Mouse (Mus musculus): ENCODE results near the gene 1700088E04Rik. TPM values are rescaled to one million over a fixed set of nuclear protein-coding genes. Genes with fewer than 3 reads are reported as not detected.

1700088E04Rik gene
- polyA plus RNA-seq (2014; fragmentation: Nextera tagmentation; extraction: Ambion mirVana) = 13.5 and 15.0 TPM in 2 replicates

DNA sequence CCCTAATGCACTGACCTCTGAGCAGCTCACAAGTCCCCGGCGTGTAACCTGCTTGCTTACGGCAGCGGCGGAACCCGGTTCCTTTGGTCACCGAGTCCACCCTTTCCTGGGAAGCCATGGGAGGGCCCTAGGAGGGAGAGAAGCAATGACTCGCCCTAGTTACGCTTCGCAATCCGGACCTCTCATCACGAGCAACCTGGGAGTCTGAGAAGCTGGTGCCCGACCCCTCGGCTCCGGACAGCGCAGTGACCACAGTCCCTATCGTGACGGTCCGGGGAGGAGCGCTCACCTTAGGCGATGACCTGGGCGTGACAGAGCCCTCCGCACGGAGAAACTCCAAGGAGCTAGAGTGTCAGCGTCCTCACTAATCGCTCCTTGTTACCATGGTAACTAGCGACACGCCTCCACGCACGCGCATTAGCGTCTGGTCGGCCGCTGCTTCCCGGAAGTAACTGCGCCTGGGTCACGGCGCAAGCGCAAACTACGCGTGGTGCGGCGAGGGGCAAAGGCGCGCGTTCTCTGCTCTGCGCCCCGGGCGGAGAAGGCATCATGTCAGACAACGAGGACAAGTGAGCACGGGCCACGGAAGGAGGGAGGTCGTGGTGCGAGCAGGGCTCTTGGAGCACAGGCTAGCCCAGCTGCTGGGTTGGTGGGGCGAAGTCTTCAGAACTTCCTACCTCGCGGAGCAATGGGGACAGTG, at the start of gene 1700088E04Rik, which contains the start of gene Polr2f:
Gene 1700088E04Rik, minus strand, starts transcription at position 388 of the 700 bp plus-strand sequence.
Gene Polr2f, plus strand, starts transcription at position 144 of the 700 bp plus-strand sequence.
- Histone ChIP-seq H3K9ac (ENCODE audit: low read depth, low read length) (peak within 1 kb of the TSS; percentile 67), H3K4me2 (replicated peaks; ENCODE audit: low read depth, low read length) (peak within 1 kb of the TSS; percentile 67), H3K27me3 (ENCODE audit: control insufficient read depth, insufficient read depth, low read length) (no peaks in the 10 kb centered on the region), H3K4me3 (ENCODE audit: low read depth, low read length) (peak within 1 kb of the TSS; percentile 77), H3K27ac (ENCODE audit: low read depth, low read length) (no peak within 1 kb of the TSS), H3K9me3 (ENCODE audit: control insufficient read depth, low read length) (no peaks in the 10 kb centered on the region), H3K4me1 (replicated peaks; ENCODE audit: control insufficient read depth, insufficient read depth, low read length) (0 out of 2 replicates have a peak, but pooled peaks cover 2% of the 10 kb centered on the region), H3K36me3 (ENCODE audit: control insufficient read depth, insufficient read depth, low read length) (0 out of 2 replicates have a peak, but pooled peaks cover 3% of the 10 kb centered on the region)
- WGBS = under 1% methylated on average over 57 of the region's 57 CpGs
- peak; percentile 99 for DNase-seq (ENCODE audit: low spot score)
- peak; percentile 89 for ATAC-seq (ENCODE audit: low FRiP score)

DNA sequence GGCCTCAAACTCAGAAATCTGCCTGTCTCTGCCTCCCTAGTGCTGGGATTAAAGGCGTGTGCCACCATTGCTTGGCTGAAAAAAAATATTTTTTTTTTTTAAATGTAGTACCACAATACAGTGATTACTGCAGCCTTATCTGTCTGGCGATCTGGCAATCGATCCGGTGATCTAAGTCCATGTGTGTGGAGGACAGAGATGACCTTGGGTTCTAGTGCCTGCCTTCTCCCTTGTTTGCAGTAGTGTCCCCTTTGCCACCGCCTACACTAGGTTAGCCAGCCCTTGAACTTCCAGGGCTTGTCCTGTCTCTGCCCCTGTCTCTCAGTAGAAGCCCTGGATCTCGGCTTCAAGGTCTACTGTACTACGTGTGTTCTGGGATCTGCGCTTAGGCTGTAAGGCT, 46.8 kb upstream of the 1700088E04Rik start:
- Histone ChIP-seq H3K9ac (ENCODE audit: low read depth, low read length) (no peak overlapping the region), H3K9me3 (ENCODE audit: control insufficient read depth, low read length) (no peaks in the 10 kb centered on the region), H3K4me2 (replicated peaks; ENCODE audit: low read depth, low read length) (no peak overlapping the region), H3K36me3 (ENCODE audit: control insufficient read depth, insufficient read depth, low read length) (no peaks in the 10 kb centered on the region), H3K27ac (ENCODE audit: low read depth, low read length) (no peak overlapping the region), H3K27me3 (ENCODE audit: control insufficient read depth, insufficient read depth, low read length) (no peaks in the 10 kb centered on the region), H3K4me1 (replicated peaks; ENCODE audit: control insufficient read depth, insufficient read depth, low read length) (no peaks in the 10 kb centered on the region), H3K4me3 (ENCODE audit: low read depth, low read length) (no peak overlapping the region)
- 95% methylated on average over 8 of the region's 8 CpGs for WGBS
- ATAC-seq (ENCODE audit: low FRiP score) (no peak), DNase-seq (ENCODE audit: low spot score) (no peak)

DNA sequence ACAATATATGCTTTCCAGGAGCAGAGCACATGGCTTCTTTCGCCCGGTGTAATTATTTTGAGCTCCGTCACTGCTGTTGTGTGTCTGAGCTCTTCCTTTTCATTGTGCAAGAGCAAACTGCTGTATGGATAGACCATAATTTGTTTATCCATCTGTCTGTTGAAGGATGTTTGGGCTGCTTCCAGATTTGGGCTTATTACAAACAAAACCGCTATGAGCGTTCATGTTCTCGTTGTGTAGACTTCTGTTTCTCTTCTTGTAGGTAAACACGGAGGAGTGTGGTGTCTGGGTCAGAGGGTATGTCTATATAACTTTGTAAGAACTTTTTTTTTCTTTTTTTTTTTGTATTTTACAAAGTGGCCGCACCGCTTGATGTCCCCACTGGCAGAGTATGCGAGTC, 44.2 kb upstream of the 1700088E04Rik start:
- Histone ChIP-seq H3K4me1 (replicated peaks; ENCODE audit: control insufficient read depth, insufficient read depth, low read length) (no peaks in the 10 kb centered on the region), H3K27me3 (ENCODE audit: control insufficient read depth, insufficient read depth, low read length) (no peaks in the 10 kb centered on the region), H3K9me3 (ENCODE audit: control insufficient read depth, low read length) (no peaks in the 10 kb centered on the region), H3K27ac (ENCODE audit: low read depth, low read length) (no peak overlapping the region), H3K9ac (ENCODE audit: low read depth, low read length) (no peak overlapping the region), H3K36me3 (ENCODE audit: control insufficient read depth, insufficient read depth, low read length) (no peaks in the 10 kb centered on the region), H3K4me2 (replicated peaks; ENCODE audit: low read depth, low read length) (no peak overlapping the region), H3K4me3 (ENCODE audit: low read depth, low read length) (no peak overlapping the region)
- DNase-seq (ENCODE audit: low spot score) (no peak), ATAC-seq (ENCODE audit: low FRiP score) (no peak)
- WGBS = 90% methylated on average over 10 of the region's 10 CpGs

DNA sequence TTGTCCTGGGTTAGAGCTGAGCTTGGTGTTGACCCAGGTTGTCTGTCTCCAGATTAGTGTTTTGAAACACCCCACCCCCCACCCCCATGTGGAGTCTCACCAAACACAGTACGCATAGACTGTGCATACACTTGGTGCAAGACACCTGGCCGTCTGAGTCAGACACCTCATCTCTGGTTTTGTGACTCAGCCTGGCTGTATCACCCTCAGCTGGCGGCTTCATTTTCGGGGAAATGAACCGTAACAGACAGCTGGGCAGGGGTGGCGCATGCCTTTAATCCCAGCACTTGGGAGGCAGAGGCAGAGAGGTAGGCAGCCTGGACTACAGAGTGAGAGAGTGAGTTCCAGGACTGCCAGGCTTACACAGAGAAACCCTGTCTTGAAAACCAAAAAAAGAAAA, 35.9 kb upstream of the 1700088E04Rik start:
- DNase-seq (ENCODE audit: low spot score) = no peak
- Histone ChIP-seq H3K9me3 (ENCODE audit: control insufficient read depth, low read length) (no peaks in the 10 kb centered on the region), H3K9ac (ENCODE audit: low read depth, low read length) (no peak overlapping the region), H3K4me3 (ENCODE audit: low read depth, low read length) (no peak overlapping the region), H3K4me2 (replicated peaks; ENCODE audit: low read depth, low read length) (no peak overlapping the region), H3K4me1 (replicated peaks; ENCODE audit: control insufficient read depth, insufficient read depth, low read length) (no peaks in the 10 kb centered on the region), H3K27me3 (ENCODE audit: control insufficient read depth, insufficient read depth, low read length) (no peaks in the 10 kb centered on the region), H3K27ac (ENCODE audit: low read depth, low read length) (no peak overlapping the region), H3K36me3 (ENCODE audit: control insufficient read depth, insufficient read depth, low read length) (no peaks in the 10 kb centered on the region)
- WGBS = 59% methylated on average over 6 of the region's 6 CpGs
- ATAC-seq (ENCODE audit: low FRiP score) = no peak

DNA sequence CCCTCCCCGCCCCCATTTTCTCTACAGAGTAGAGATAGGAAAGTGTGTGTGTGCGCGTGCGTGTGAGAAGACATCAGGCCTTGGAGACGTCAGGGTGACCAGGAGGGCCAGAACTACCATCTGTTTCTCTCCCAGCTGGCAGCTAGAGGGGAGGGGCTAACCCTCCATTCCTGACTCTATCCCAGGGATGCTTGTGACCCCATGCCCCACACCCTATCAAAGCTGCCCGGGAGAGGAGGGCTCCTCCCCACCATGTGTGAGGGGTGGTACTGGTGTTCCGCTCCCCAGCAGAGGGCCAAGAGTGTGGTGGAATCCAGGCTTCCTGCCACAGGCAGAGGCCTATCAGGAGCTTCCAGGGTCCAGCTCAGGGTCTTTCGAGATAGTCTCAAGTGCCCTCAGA, 25.7 kb upstream of the 1700088E04Rik start:
- peaks cover 38% of the 10 kb centered on the region for H3K27me3 ChIP-seq (ENCODE audit: control insufficient read depth, insufficient read depth, low read length)
- WGBS = 43% methylated on average over 8 of the region's 8 CpGs
- peak; percentile 68; the same call in 1 of the 2 replicates for ATAC-seq (ENCODE audit: low FRiP score)
- H3K9ac ChIP-seq (ENCODE audit: low read depth, low read length) = no peak overlapping the region
- DNase-seq (ENCODE audit: low spot score) = peak; percentile 41
- H3K4me2 ChIP-seq (replicated peaks; ENCODE audit: low read depth, low read length) = no peak overlapping the region
- peaks cover 6% of the 10 kb centered on the region for H3K4me1 ChIP-seq (replicated peaks; ENCODE audit: control insufficient read depth, insufficient read depth, low read length)
- no peak overlapping the region for H3K4me3 ChIP-seq (ENCODE audit: low read depth, low read length)
- H3K36me3 ChIP-seq (ENCODE audit: control insufficient read depth, insufficient read depth, low read length) = no peaks in the 10 kb centered on the region
- H3K9me3 ChIP-seq (ENCODE audit: control insufficient read depth, low read length) = no peaks in the 10 kb centered on the region
- no peak overlapping the region for H3K27ac ChIP-seq (ENCODE audit: low read depth, low read length)

DNA sequence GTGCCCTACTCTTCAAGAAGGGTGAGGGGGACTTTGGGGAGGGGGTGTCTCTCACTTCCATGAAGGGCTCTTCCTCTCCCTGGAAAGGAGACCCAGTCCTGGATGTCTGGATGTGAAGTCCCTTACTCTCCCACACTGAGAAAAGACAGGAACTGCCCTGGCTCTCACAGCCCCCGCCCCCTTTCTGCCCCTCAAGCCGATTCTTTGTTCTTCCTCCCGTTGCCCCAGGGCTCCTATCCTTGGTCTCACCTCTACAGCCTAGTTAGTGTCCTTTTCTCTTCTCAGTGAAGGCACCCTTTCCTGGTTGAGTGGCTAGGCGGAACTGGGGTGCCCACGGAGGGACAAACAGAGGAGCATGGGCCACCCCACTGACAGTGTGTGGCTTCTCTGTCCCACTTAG, 24.1 kb upstream of the 1700088E04Rik start, which contains the start of gene Sox10:
Gene Sox10, minus strand, starts transcription at position 101 of the 400 bp plus-strand sequence.
- Histone ChIP-seq H3K27ac (ENCODE audit: low read depth, low read length) (peak within 1 kb of the TSS; percentile 67), H3K27me3 (ENCODE audit: control insufficient read depth, insufficient read depth, low read length) (peaks cover 42% of the 10 kb centered on the region)

DNA sequence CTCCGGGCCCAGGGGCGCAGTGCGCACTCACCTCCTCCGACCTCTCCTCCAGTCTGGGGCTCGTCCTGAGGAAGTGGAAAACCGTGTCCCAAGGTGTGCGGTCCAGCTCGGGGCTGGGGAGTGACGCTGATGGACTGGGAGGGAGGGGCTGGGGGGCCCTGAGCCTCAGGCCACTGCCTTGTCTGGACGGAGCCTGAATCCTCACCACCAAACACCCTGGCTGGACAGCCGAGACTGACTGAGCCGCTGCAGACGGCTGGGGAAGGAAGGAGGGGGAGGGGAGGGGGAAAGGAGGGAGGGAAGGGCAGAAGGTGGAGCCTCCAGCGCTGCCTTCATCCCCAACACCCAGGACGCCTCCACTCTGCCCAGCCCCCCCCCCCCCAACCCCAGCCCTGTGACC, 23.2 kb upstream of the 1700088E04Rik start:
- DNase-seq (ENCODE audit: low spot score) (peak; percentile 41), ATAC-seq (ENCODE audit: low FRiP score) (no peak)
- no peaks in the 10 kb centered on the region for H3K9me3 ChIP-seq (ENCODE audit: control insufficient read depth, low read length)
- no peak overlapping the region for H3K27ac ChIP-seq (ENCODE audit: low read depth, low read length)
- no peak overlapping the region for H3K9ac ChIP-seq (ENCODE audit: low read depth, low read length)
- H3K27me3 ChIP-seq (ENCODE audit: control insufficient read depth, insufficient read depth, low read length) = peaks cover 42% of the 10 kb centered on the region
- H3K4me3 ChIP-seq (ENCODE audit: low read depth, low read length) = no peak overlapping the region
- peaks cover 6% of the 10 kb centered on the region for H3K4me1 ChIP-seq (replicated peaks; ENCODE audit: control insufficient read depth, insufficient read depth, low read length)
- WGBS = 4% methylated on average over 11 of the region's 15 CpGs
- H3K36me3 ChIP-seq (ENCODE audit: control insufficient read depth, insufficient read depth, low read length) = no peaks in the 10 kb centered on the region
- no peak overlapping the region for H3K4me2 ChIP-seq (replicated peaks; ENCODE audit: low read depth, low read length)

More for the DNA sequence above, 24.1 kb upstream of the 1700088E04Rik start, which contains the start of gene Sox10:
- DNase-seq (ENCODE audit: low spot score) = no peak
- ATAC-seq (ENCODE audit: low FRiP score) = no peak
- Histone ChIP-seq H3K4me1 (replicated peaks; ENCODE audit: control insufficient read depth, insufficient read depth, low read length) (peaks cover 6% of the 10 kb centered on the region), H3K36me3 (ENCODE audit: control insufficient read depth, insufficient read depth, low read length) (no peaks in the 10 kb centered on the region), H3K4me3 (ENCODE audit: low read depth, low read length) (no peak within 1 kb of the TSS), H3K4me2 (replicated peaks; ENCODE audit: low read depth, low read length) (no peak within 1 kb of the TSS; the same call in 1 of the 2 replicates), H3K9me3 (ENCODE audit: control insufficient read depth, low read length) (no peaks in the 10 kb centered on the region), H3K9ac (ENCODE audit: low read depth, low read length) (0 out of 2 replicates have a peak within 1 kb of the TSS, but pooled peaks have one; percentile 11)
- WGBS = 36% methylated on average over 5 of the region's 5 CpGs

DNA sequence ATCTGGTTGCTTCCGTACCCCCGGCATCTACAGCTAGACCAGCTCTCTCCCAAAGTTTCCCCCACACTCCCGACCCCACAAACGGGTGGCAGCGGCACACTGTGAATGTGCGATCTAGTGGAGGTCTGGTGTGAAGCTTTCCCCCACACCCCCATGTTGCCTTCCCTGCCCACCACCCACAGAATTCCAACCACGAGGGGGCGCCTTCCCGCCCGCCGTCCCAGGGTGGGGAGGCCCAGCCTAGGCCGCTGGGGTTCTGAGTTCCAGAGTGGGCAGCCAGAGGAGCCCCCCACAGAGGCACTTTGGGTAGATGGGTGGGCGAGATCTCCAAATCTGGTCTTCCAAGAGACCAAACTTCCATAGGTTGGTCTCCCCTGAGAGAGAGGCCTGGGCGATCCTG, 21.8 kb upstream of the 1700088E04Rik start:
- Histone ChIP-seq H3K9ac (ENCODE audit: low read depth, low read length) (0 out of 2 replicates have a peak overlapping the region, but pooled peaks have one; percentile 24), H3K27me3 (ENCODE audit: control insufficient read depth, insufficient read depth, low read length) (peaks cover 42% of the 10 kb centered on the region), H3K36me3 (ENCODE audit: control insufficient read depth, insufficient read depth, low read length) (no peaks in the 10 kb centered on the region), H3K9me3 (ENCODE audit: control insufficient read depth, low read length) (no peaks in the 10 kb centered on the region), H3K4me3 (ENCODE audit: low read depth, low read length) (peak overlapping the region; percentile 23), H3K27ac (ENCODE audit: low read depth, low read length) (no peak overlapping the region), H3K4me2 (replicated peaks; ENCODE audit: low read depth, low read length) (no peak overlapping the region; the same call in 1 of the 2 replicates), H3K4me1 (replicated peaks; ENCODE audit: control insufficient read depth, insufficient read depth, low read length) (peaks cover 6% of the 10 kb centered on the region)
- WGBS = 41% methylated on average over 14 of the region's 14 CpGs
- no peak for ATAC-seq (ENCODE audit: low FRiP score)
- no peak for DNase-seq (ENCODE audit: low spot score)

DNA sequence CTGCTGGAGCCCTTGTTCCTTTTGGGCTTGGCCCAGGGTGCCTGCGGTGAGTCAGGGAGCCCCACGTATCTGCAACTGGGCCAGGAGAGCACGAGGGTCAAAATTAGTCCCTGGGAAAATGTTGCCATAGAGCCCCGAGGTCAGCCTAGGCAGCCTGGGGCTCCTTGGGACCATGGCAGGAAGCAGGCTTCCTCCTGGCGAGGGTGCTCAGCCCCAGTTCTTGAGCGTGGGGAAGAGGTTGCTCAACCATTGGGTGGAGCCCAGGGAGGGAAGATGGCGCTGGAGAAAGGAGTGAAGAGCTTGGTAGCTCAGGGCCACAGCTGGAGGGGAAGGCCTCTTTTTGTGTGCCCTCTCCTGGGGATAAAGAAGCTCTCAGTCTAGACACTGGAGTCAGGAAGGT, 21.2 kb upstream of the 1700088E04Rik start:
- Histone ChIP-seq H3K4me2 (replicated peaks; ENCODE audit: low read depth, low read length) (no peak overlapping the region), H3K4me3 (ENCODE audit: low read depth, low read length) (peak overlapping the region; percentile 23; the same call in 1 of the 2 replicates), H3K4me1 (replicated peaks; ENCODE audit: control insufficient read depth, insufficient read depth, low read length) (peaks cover 6% of the 10 kb centered on the region), H3K27ac (ENCODE audit: low read depth, low read length) (no peak overlapping the region), H3K9me3 (ENCODE audit: control insufficient read depth, low read length) (no peaks in the 10 kb centered on the region), H3K36me3 (ENCODE audit: control insufficient read depth, insufficient read depth, low read length) (no peaks in the 10 kb centered on the region), H3K27me3 (ENCODE audit: control insufficient read depth, insufficient read depth, low read length) (peaks cover 42% of the 10 kb centered on the region), H3K9ac (ENCODE audit: low read depth, low read length) (no peak overlapping the region)
- WGBS = 69% methylated on average over 7 of the region's 7 CpGs
- ATAC-seq (ENCODE audit: low FRiP score) = no peak
- DNase-seq (ENCODE audit: low spot score) = no peak
